Mouse (Mus musculus): ENCODE measurements around the gene Nosip. TPM values are rescaled to one million over a fixed set of nuclear protein-coding genes. Genes with fewer than 3 reads are reported as not detected.
A peak's percentile ranks its signal among the peaks of the same experiment; 100 is the strongest.

Nosip gene
- polyA plus RNA-seq, 1 experiment from 2014 or later = 75.0 TPM

DNA sequence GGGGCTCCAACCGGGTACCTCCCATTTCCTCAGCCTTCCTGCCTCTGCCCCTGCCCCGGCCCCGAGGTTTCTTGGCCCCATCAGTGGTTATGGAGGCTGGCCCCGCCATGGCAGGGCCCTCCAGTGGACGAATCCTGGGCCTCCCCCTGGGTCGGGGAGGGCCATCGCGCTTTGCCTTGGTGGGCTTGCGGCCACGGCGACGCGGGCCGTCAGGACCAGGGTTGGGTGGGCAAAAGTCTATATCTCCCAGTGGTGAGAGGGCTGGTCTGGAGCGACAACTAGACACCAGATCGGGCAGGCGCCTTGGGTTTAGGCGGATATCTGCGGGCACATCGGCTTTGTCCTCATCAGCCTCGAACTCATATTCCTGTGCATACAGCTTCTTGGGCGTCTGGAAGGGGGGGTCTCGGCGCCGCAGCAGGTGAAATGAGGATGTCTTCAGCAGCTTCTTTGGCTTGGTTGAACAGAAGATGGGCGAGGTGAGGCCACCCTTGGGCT is 15.3 kb upstream of the Nosip start:
- Histone ChIP-seq H3K36me3 (ENCODE audit: control insufficient read depth, insufficient read depth, low read length) (peaks cover 88% of the 10 kb centered on the region), H3K9me3 (ENCODE audit: control insufficient read depth, low read length) (no peaks in the 10 kb centered on the region), H3K4me1 (ENCODE audit: control insufficient read depth, insufficient read depth, low read length) (peaks cover 4% of the 10 kb centered on the region; the same call in 1 of the 2 replicates), H3K27ac (ENCODE audit: low read depth, low read length) (no peak overlapping the region), H3K9ac (ENCODE audit: low read depth, low read length) (no peak overlapping the region), H3K27me3 (ENCODE audit: control insufficient read depth, insufficient read depth, low read length) (no peaks in the 10 kb centered on the region), H3K4me2 (replicated peaks; ENCODE audit: low read depth, low read length) (no peak overlapping the region), H3K4me3 (ENCODE audit: low read length) (no peak overlapping the region)
- WGBS = 95% methylated on average over 26 of the region's 26 CpGs
- no peak for ATAC-seq (ENCODE audit: low FRiP score, low TSS enrichment)

DNA sequence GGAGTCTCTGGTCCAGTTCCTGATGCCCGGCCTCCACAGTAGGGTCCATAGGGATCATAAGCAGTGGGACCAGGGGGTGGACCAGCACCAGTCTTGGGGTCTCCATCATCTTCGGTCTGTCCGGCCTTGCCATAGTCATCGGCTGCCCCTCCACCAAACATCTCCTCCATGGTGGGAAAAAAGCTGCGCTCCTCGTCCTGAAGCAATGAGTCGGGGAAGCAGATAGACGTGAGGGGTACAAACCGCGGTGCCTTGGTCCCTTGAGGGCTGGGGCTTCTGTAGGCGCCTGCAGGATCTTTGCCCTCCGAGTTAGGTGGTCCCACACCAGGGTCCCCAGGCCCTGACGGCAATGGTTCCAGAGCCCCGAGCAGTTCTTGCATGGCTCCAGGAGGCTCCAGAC is 14.7 kb upstream of the Nosip start:
- no peak overlapping the region for H3K27ac ChIP-seq (ENCODE audit: low read depth, low read length)
- H3K9me3 ChIP-seq (ENCODE audit: control insufficient read depth, low read length) = no peaks in the 10 kb centered on the region
- H3K36me3 ChIP-seq (ENCODE audit: control insufficient read depth, insufficient read depth, low read length) = peaks cover 82% of the 10 kb centered on the region
- ATAC-seq (ENCODE audit: low FRiP score, low TSS enrichment) = no peak
- H3K9ac ChIP-seq (ENCODE audit: low read depth, low read length) = no peak overlapping the region
- H3K4me2 ChIP-seq (replicated peaks; ENCODE audit: low read depth, low read length) = no peak overlapping the region
- WGBS = 98% methylated on average over 14 of the region's 14 CpGs
- H3K4me1 ChIP-seq (ENCODE audit: control insufficient read depth, insufficient read depth, low read length) = peaks cover 4% of the 10 kb centered on the region; the same call in 1 of the 2 replicates
- H3K4me3 ChIP-seq (ENCODE audit: low read length) = no peak overlapping the region
- H3K27me3 ChIP-seq (ENCODE audit: control insufficient read depth, insufficient read depth, low read length) = no peaks in the 10 kb centered on the region

DNA sequence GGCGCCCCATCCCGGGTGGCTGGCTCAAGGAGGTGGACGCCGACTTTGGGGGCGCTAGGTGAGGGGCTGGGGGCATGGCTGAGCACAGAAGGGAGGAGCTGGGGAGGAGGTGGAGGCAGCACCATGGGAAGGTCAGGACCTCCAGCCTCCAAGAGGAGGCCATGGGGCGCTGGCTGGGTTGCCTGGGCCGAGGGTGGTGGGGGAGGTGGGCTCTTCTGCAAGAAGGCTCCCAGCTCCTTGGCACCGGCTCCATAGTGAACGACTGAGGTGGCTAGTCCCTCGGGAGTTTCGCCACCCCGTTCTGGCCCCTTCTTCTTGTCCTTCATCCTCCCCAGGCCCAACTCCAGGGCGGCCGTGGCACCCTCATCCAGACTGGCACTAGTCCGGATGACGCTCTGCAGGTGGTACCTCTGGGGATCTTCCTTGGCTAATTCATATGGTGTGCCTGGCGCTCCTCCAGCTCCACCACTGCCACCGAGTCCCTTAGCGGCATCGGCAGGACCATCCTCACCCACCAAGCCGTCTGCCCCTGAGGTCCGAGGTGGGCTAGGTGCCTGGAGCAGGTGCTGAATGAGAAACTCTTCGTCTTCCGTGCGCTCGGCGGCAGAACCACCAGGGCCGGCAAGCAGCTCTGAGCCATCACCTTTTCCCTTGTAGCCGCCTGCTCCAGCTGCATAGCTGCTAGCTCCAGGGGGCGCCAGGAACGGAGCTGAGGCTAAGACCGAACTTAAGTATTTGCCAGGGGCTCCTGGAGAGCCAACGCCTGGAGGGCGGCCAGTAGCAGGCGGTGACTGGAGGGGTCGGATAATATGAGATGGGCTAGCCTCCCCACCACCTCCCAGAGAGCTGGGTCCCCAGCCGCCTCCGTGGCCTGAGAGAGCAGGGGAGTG is 14.0 kb upstream of the Nosip start:
- Histone ChIP-seq H3K9me3 (ENCODE audit: control insufficient read depth, low read length) (no peaks in the 10 kb centered on the region), H3K9ac (ENCODE audit: low read depth, low read length) (no peak overlapping the region), H3K4me2 (replicated peaks; ENCODE audit: low read depth, low read length) (no peak overlapping the region), H3K27ac (ENCODE audit: low read depth, low read length) (no peak overlapping the region), H3K4me3 (ENCODE audit: low read length) (no peak overlapping the region), H3K4me1 (ENCODE audit: control insufficient read depth, insufficient read depth, low read length) (peaks cover 4% of the 10 kb centered on the region; the same call in 1 of the 2 replicates), H3K27me3 (ENCODE audit: control insufficient read depth, insufficient read depth, low read length) (no peaks in the 10 kb centered on the region), H3K36me3 (ENCODE audit: control insufficient read depth, insufficient read depth, low read length) (peaks cover 75% of the 10 kb centered on the region)
- no peak for ATAC-seq (ENCODE audit: low FRiP score, low TSS enrichment)
- 92% methylated on average over 38 of the region's 38 CpGs for WGBS

DNA sequence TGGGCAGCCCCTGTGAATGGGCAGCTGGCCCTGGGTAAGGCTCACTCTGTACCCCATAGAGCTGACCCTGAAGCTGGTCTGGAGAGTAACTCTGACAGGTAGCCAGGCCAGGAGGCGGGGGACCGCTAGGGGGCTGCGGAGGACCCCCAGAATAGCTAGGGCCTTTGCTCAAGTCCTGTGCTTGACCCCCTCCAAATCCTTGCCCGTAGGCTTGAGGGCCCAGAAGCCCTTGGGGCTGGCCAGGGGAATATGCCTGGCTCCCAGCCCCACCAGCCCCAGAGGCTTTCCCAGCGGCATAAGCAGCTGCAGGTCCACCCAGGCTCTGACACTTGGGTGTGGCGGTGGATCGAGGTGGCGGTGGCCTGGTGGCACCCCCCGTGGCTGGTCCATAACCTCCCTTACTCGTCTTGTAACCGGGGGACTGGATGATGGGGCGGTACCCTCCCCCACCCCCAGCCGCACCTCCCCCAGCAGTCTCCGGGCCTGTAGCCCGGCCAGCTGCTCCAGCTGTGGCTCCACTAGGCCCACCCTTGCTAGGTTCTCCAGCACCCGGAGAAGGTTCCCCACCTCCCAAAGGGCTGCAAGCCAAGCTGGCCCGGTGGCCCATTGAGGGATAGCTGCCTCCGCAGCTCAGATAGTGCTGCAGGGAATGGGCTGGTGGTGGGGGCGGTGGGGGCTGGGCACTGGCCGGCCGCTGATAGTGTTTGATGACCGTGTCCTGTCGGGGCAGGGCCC is 13.1 kb upstream of the Nosip start:
- no peak overlapping the region for H3K27ac ChIP-seq (ENCODE audit: low read depth, low read length)
- peaks cover 66% of the 10 kb centered on the region for H3K36me3 ChIP-seq (ENCODE audit: control insufficient read depth, insufficient read depth, low read length)
- 88% methylated on average over 23 of the region's 23 CpGs for WGBS
- no peak for ATAC-seq (ENCODE audit: low FRiP score, low TSS enrichment)
- H3K4me2 ChIP-seq (replicated peaks; ENCODE audit: low read depth, low read length) = no peak overlapping the region
- H3K27me3 ChIP-seq (ENCODE audit: control insufficient read depth, insufficient read depth, low read length) = no peaks in the 10 kb centered on the region
- H3K4me3 ChIP-seq (ENCODE audit: low read length) = no peak overlapping the region
- H3K9me3 ChIP-seq (ENCODE audit: control insufficient read depth, low read length) = no peaks in the 10 kb centered on the region
- no peak overlapping the region for H3K9ac ChIP-seq (ENCODE audit: low read depth, low read length)
- H3K4me1 ChIP-seq (ENCODE audit: control insufficient read depth, insufficient read depth, low read length) = peaks cover 4% of the 10 kb centered on the region; the same call in 1 of the 2 replicates

DNA sequence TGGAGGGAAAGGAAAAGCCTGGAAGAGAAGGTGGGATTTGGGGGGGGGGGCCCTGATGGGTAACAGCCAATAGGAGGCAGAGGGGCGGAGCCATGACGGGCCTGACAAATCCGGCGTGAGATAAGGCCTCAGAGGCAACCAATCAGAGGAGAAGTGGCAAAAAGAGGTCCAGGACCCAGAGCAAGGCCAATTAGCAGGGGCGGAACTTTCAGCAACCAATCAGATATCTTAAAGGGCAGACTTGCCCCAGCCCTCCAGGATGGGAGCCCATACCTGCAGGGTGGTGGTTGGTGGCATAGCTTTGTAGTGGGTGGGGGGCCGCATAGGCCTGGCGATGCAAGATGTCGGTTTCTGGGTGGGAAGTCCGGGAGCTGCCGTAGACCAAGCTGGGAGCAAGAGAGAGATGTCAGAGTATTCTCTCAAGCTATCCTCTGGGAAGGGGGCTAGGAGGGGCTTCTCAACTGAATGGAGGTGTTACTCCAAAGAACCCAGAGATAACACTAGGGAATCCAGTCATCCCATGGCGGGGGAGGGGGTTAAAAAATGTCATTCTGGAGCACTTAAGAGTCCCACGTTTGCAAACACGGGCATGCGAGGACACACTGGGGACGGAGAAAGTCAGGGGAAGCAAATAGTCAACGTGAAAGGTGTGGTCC is 11.2 kb upstream of the Nosip start:
- H3K4me1 ChIP-seq (ENCODE audit: control insufficient read depth, insufficient read depth, low read length) = peaks cover 4% of the 10 kb centered on the region; the same call in 1 of the 2 replicates

DNA sequence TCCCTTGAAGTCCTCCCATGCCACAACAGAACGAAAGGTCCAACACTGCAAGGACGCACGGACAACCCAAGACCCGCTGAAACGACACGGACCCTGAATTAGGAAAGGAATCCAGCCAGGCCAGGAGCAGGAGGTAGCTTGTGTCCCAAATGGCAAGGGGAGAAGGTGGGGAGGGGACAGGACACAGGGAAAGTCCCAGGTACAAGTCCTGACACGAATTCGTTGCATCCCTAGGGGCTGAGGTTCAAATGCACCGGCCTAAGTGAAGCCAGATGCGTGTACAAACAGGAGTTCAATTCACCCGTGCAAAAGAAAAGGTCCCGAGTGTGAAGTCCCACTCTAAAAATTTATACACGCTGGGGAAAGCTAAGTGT is 10.6 kb upstream of the Nosip start:
- H3K4me2 ChIP-seq (replicated peaks; ENCODE audit: low read depth, low read length) = peak overlapping the region; percentile 95
- WGBS = 2% methylated on average over 13 of the region's 13 CpGs
- H3K4me3 ChIP-seq (ENCODE audit: low read length) = peak overlapping the region; percentile 93
- H3K4me1 ChIP-seq (ENCODE audit: control insufficient read depth, insufficient read depth, low read length) = peaks cover 4% of the 10 kb centered on the region; the same call in 1 of the 2 replicates
- H3K27me3 ChIP-seq (ENCODE audit: control insufficient read depth, insufficient read depth, low read length) = no peaks in the 10 kb centered on the region
- peak overlapping the region; percentile 3; the same call in 1 of the 2 replicates for H3K27ac ChIP-seq (ENCODE audit: low read depth, low read length)
- no peaks in the 10 kb centered on the region for H3K9me3 ChIP-seq (ENCODE audit: control insufficient read depth, low read length)
- peaks cover 42% of the 10 kb centered on the region for H3K36me3 ChIP-seq (ENCODE audit: control insufficient read depth, insufficient read depth, low read length)
- H3K9ac ChIP-seq (ENCODE audit: low read depth, low read length) = peak overlapping the region; percentile 88
- ATAC-seq (ENCODE audit: low FRiP score, low TSS enrichment) = no peak

More for the DNA sequence above, 11.2 kb upstream of the Nosip start:
- H3K9me3 ChIP-seq (ENCODE audit: control insufficient read depth, low read length) = no peaks in the 10 kb centered on the region
- WGBS = 3% methylated on average over 16 of the region's 16 CpGs
- ATAC-seq (ENCODE audit: low FRiP score, low TSS enrichment) = peak; percentile 32
- H3K36me3 ChIP-seq (ENCODE audit: control insufficient read depth, insufficient read depth, low read length) = peaks cover 47% of the 10 kb centered on the region
- H3K4me3 ChIP-seq (ENCODE audit: low read length) = peak overlapping the region; percentile 93
- peak overlapping the region; percentile 88; the same call in 1 of the 2 replicates for H3K9ac ChIP-seq (ENCODE audit: low read depth, low read length)
- peak overlapping the region; percentile 3; the same call in 1 of the 2 replicates for H3K27ac ChIP-seq (ENCODE audit: low read depth, low read length)
- H3K4me2 ChIP-seq (replicated peaks; ENCODE audit: low read depth, low read length) = peak overlapping the region; percentile 95
- no peaks in the 10 kb centered on the region for H3K27me3 ChIP-seq (ENCODE audit: control insufficient read depth, insufficient read depth, low read length)

DNA sequence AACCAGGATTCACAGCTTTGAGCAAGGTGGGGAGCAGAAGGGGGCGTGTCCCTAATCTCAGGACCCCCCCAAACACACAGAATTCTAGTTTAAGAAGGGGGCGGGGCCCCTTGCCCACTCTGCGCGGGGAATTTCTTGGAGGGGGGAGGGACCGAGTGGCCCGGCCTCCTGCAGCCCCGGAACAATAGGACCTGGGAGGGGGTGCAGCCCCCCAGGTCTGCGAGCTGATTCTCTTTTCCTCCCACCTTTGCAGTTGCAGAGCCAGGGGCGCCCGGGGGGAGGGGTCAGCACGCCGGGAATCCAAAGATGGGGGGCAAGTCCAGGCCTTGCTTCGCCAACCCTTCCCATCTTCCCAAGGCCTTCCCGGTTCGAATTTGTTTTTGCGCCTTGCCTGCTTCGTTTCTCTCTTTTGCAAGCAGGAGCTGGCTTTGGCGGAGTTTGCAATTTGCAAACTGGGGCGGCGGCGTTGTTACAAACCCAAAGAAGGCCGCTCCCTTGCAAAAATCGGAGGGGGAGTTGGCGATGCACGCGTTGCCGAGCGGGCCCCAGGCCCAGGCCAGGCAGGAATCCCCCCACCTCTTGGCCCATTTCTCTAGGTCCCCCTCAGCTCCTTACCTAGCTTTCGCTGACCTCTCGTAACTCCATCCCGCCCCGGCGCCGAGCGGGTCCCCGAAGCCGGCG is 9.9 kb upstream of the Nosip start:
- Histone ChIP-seq H3K4me2 (replicated peaks; ENCODE audit: low read depth, low read length) (peak overlapping the region; percentile 95), H3K4me1 (ENCODE audit: control insufficient read depth, insufficient read depth, low read length) (peaks cover 4% of the 10 kb centered on the region; the same call in 1 of the 2 replicates), H3K9ac (ENCODE audit: low read depth, low read length) (peak overlapping the region; percentile 88), H3K27ac (ENCODE audit: low read depth, low read length) (peak overlapping the region; percentile 99), H3K27me3 (ENCODE audit: control insufficient read depth, insufficient read depth, low read length) (no peaks in the 10 kb centered on the region), H3K4me3 (ENCODE audit: low read length) (peak overlapping the region; percentile 93), H3K36me3 (ENCODE audit: control insufficient read depth, insufficient read depth, low read length) (peaks cover 35% of the 10 kb centered on the region), H3K9me3 (ENCODE audit: control insufficient read depth, low read length) (no peaks in the 10 kb centered on the region)
- under 1% methylated on average over 38 of the region's 38 CpGs for WGBS
- ATAC-seq (ENCODE audit: low FRiP score, low TSS enrichment) = no peak

DNA sequence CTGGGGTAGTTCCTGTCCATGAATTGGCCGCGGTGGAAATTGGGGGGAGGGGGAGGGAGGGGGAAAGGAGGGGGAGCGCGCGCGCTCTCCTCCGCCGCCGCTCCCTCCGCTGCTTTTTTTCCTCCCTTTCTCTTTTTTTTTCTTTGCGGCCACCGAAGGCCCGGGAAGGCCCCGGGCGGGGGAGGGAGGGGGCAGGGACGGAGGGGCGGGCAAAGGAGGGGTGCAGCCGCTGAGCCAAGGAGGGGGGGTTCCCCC is 9.4 kb upstream of the Nosip start, which contains the start of gene Prr12:
Gene Prr12 (minus strand): TSS at position 20 of the 255 bp plus-strand sequence.
- no peak for ATAC-seq (ENCODE audit: low FRiP score, low TSS enrichment)
- H3K4me1 ChIP-seq (ENCODE audit: control insufficient read depth, insufficient read depth, low read length) = peaks cover 4% of the 10 kb centered on the region; the same call in 1 of the 2 replicates

More for the DNA sequence above, 9.4 kb upstream of the Nosip start, which contains the start of gene Prr12:
- Histone ChIP-seq H3K9me3 (ENCODE audit: control insufficient read depth, low read length) (no peaks in the 10 kb centered on the region), H3K27ac (ENCODE audit: low read depth, low read length) (peak within 1 kb of the TSS; percentile 99), H3K4me2 (replicated peaks; ENCODE audit: low read depth, low read length) (peak within 1 kb of the TSS; percentile 95), H3K9ac (ENCODE audit: low read depth, low read length) (peak within 1 kb of the TSS; percentile 88), H3K36me3 (ENCODE audit: control insufficient read depth, insufficient read depth, low read length) (peaks cover 30% of the 10 kb centered on the region), H3K4me3 (ENCODE audit: low read length) (peak within 1 kb of the TSS; percentile 93), H3K27me3 (ENCODE audit: control insufficient read depth, insufficient read depth, low read length) (no peaks in the 10 kb centered on the region)
- 0% methylated on average over 13 of the region's 18 CpGs for WGBS
